Mouse (Mus musculus) megakaryocyte, embryonic 14.5 days (primary cell): ENCODE measurements at regions not wholly inside any gene's neighbourhood (a gene's known extent, or its start where the extent isn't known, plus 50 kb on each side); places are given as distances from the start of the nearest gene placed in this dataset.
"Not testable (repeated sequence)": the region's sequence is repeated elsewhere in the genome, so short reads cannot be mapped to it uniquely, and the experiment has no call there.

Experiments used
- H3K27me3 ChIP-seq: replicated peaks from 2 replicates; pipeline ENCODE3; 2012; ENCODE audit warnings: inconsistent platforms
- H3K36me3 ChIP-seq: replicated peaks from 2 replicates; pipeline ENCODE3; 2012; ENCODE audit warnings: low read length, inconsistent platforms, mixed read lengths
- H3K4me1 ChIP-seq: 2 replicates; pipeline ENCODE4 v1.6.1; 2012; ENCODE audit warnings: inconsistent platforms
- H3K4me3 ChIP-seq: replicated peaks from 2 replicates; pipeline ENCODE3; 2012; ENCODE audit warnings: moderate library complexity, mild to moderate bottlenecking, inconsistent platforms
- H3K9me3 ChIP-seq: 2 replicates; pipeline ENCODE4 v1.6.1; 2012; ENCODE audit warnings: inconsistent platforms
- FLI1 ChIP-seq: IDR thresholded peaks from 2 replicates; pipeline ENCODE4 v1.6.1; 2012; ENCODE audit warnings: low read length, inconsistent platforms, mixed read lengths
- GATA1 ChIP-seq: IDR thresholded peaks from 3 replicates; pipeline ENCODE4 v1.6.1; 2012; ENCODE audit warnings: mixed read lengths, low read length, inconsistent platforms, borderline replicate concordance

DNA sequence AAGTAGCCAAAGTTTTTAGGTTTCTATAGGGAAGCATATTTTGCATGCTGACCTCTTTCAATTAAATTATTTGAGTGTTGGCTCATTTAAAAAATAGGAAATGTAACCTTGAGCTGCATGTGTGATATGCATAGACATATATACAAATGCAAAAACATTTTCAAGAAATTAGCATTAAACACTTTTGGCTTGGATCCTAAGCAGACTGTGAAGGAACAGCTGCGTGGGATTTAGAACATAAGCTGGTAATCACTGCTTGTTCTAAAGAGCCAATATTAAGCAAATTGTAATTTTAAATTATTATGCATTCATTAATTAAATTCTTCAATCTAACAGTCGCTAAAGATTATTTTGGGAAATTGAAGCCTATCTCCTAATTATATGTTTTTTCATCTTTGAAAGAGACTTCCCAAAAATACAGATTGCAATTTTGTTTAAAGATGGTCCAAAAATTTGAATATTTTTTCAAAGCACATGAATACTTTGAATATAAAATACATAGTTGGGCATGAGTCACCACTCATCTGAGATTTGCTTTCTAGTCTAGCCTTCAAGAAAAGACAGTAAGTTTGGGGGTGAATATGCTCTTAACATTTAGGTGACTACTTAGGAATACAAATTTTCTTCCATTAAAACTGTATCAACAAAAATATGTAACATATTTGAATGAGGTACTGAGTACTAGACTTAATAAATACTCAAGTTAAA, 163.3 kb upstream of the Hsf2 start:
- H3K9me3 ChIP-seq = no peaks in the 10 kb centered on the region
- TF ChIP-seq FLI1 = no peak
- TF ChIP-seq GATA1 = no peak
- no peaks in the 10 kb centered on the region for H3K4me1 ChIP-seq
- no peaks in the 10 kb centered on the region for H3K36me3 ChIP-seq
- no peaks in the 10 kb centered on the region for H3K27me3 ChIP-seq
- no peak overlapping the region for H3K4me3 ChIP-seq

DNA sequence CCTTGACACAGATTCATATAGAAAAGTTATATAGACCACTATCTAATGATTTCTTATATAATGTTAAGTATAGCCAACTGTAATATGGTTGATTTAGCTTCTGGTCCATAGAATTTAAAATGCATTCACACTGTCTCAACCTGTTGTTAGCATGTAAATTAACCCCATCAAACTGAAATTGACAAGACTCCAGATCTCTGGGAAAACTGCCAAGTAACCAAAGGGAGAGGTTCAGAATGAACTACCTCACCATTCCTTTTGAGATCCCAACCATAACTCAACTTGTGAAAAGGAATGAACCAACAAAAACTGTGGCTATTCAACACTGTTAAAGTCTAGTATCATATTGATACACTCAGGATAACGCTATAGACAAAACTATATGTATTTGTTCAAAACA, 162.0 kb upstream of the Hsf2 start:
- Histone ChIP-seq H3K4me1 (no peaks in the 10 kb centered on the region), H3K4me3 (no peak overlapping the region), H3K27me3 (no peaks in the 10 kb centered on the region), H3K36me3 (no peaks in the 10 kb centered on the region), H3K9me3 (no peaks in the 10 kb centered on the region)
- TF ChIP-seq GATA1 = no peak
- no peak for TF ChIP-seq FLI1

DNA sequence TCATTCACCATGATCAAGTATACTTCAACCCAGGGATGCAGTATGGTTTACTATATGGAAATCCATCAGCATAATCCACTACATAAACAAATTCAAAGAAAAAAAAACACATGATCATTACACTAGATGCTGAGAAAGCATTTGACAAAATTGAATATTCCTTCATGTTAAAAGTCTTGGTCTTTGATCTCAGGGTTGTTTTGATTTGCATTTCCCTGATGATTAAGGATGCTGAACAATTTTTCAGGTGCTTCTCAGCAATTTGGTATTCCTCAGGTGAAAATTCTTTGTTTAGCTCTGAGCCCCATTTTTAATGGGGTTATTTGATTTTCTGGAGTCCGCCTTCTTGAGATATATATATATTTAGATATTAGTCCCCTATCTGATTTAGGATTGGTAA, 123.4 kb upstream of the Hsf2 start:
- not testable (repeated sequence) for H3K9me3 ChIP-seq, H3K4me1 ChIP-seq, H3K36me3 ChIP-seq, H3K27me3 ChIP-seq, H3K4me3 ChIP-seq
